Mouse (Mus musculus) adrenal gland, adult 2 months (tissue): ENCODE data around the gene Grm7. TPM values are rescaled to one million over a fixed set of nuclear protein-coding genes. Genes with fewer than 3 reads are reported as not detected.

Source experiments
- DNase-seq: peaks from one replicate; pipeline ENCODE4 v3.0.0; 2021
- long read RNA-seq: library from polyadenylated mRNA; stranded (forward); transcript quantifications from one replicate; pipeline ENCODE4 v2.0.0, GENCODE M21; 2021
- polyA plus RNA-seq: library from polyadenylated mRNA; depleted of rRNA; stranded (reverse); fragments of >200 nt; gene quantifications from 2 replicates; pipeline ENCODE4 v1.2.3, GENCODE M21; 2012; rRNA removed
- total RNA-seq, 2 experiments: library from RNA; stranded (reverse); gene quantifications; 2 replicates each; pipeline ENCODE4 v1.2.3; 2021

Grm7 gene
- total RNA-seq (1 to 10 TPM; 1.2 to 1.3 TPM), polyA plus RNA-seq (0.42 and 0.64 TPM in 2 replicates)
- long read RNA-seq = 0 reads

GRCm38 (mm10) chr6:110645411-110646361 lies at the start of gene Grm7:
Grm7 (plus strand) TSS chr6:110645581.
- DNase-seq = peak; percentile 19

GRCm38 (mm10) chr6:110645041-110645410 lies 355 bp upstream of the Grm7 start:
- no peak for DNase-seq

GRCm38 (mm10) chr6:110646901-110647300 lies 1.5 kb downstream of the Grm7 start:
- DNase-seq = no peak

- DNase-seq = no peak
Measured at GRCm38 (mm10) chr6:110649227-110649626, 3.8 kb downstream of the Grm7 start.

GRCm38 (mm10) chr6:110653361-110654001 lies 8.1 kb downstream of the Grm7 start:
- DNase-seq = no peak

GRCm38 (mm10) chr6:110664436-110664835 lies 19.1 kb downstream of the Grm7 start:
- DNase-seq = no peak

GRCm38 (mm10) chr6:110668447-110668846 lies 23.1 kb downstream of the Grm7 start:
- no peak for DNase-seq

- peak; percentile 1 for DNase-seq
Measured at GRCm38 (mm10) chr6:110690954-110691353, 45.6 kb downstream of the Grm7 start.

GRCm38 (mm10) chr6:110709763-110710162 lies 64.4 kb downstream of the Grm7 start:
- no peak for DNase-seq

- no peak for DNase-seq
Measured at GRCm38 (mm10) chr6:110714943-110715342, 69.6 kb downstream of the Grm7 start.

- no peak for DNase-seq
Measured at GRCm38 (mm10) chr6:110723371-110723770, 78.0 kb downstream of the Grm7 start.

- no peak for DNase-seq
Measured at GRCm38 (mm10) chr6:110733914-110734313, 88.5 kb downstream of the Grm7 start.

- peak; percentile 19 for DNase-seq
Measured at GRCm38 (mm10) chr6:110743981-110744670, 98.7 kb downstream of the Grm7 start.

- DNase-seq = no peak
Measured at GRCm38 (mm10) chr6:110755921-110756320, 110.5 kb downstream of the Grm7 start.

- no peak for DNase-seq
Measured at GRCm38 (mm10) chr6:110769588-110769987, 124.2 kb downstream of the Grm7 start.

GRCm38 (mm10) chr6:110772652-110773051 lies 127.3 kb downstream of the Grm7 start:
- DNase-seq = no peak

- no peak for DNase-seq
Measured at GRCm38 (mm10) chr6:110776046-110776445, 130.7 kb downstream of the Grm7 start.

GRCm38 (mm10) chr6:110785497-110785928 lies 140.1 kb downstream of the Grm7 start:
- no peak for DNase-seq

GRCm38 (mm10) chr6:110792696-110793095 lies 147.3 kb downstream of the Grm7 start:
- no peak for DNase-seq

- DNase-seq = no peak
Measured at GRCm38 (mm10) chr6:110807481-110807880, 162.1 kb downstream of the Grm7 start.

- DNase-seq = no peak
Measured at GRCm38 (mm10) chr6:110812214-110812613, 166.8 kb downstream of the Grm7 start.

- no peak for DNase-seq
Measured at GRCm38 (mm10) chr6:110818236-110818635, 172.9 kb downstream of the Grm7 start.
